Comparison of ENCODE assay signal across 10 mouse cellular contexts in genomic region chr7:80379531-80379930, GRCm38 (mm10). TPM values are rescaled to one million over a fixed set of nuclear protein-coding genes. Genes with fewer than 3 reads are reported as not detected.
DNase-seq lines count a peak whose midpoint lies in the region; ATAC-seq and TF ChIP-seq lines count a peak whose summit lies in the region.
"Had no signal": no experiment of that assay in that cellular context is flagged by ENCODE, and none has a peak within 500 bp of the region (broad histone marks: within the 10 kb centered on the region; RNA-seq: fewer than 3 reads in every experiment).

No protein-coding gene starts in this region.

- H3K4me2 ChIP-seq in liver, embryonic 12.5 days, result no peak overlapping the region
- H3K4me2 ChIP-seq: forebrain, embryonic 15.5 days; lung, embryonic 15.5 days had no signal

- no peak for ATAC-seq in liver, embryonic 12.5 days
- ATAC-seq: forebrain, embryonic 15.5 days had no signal

- H3K27ac ChIP-seq in liver, embryonic 12.5 days, result no peak overlapping the region
- H3K27ac ChIP-seq in thymus, adult 2 months (ENCODE audit: control insufficient read depth, insufficient read depth, low read length), result no peak overlapping the region
- H3K27ac ChIP-seq: forebrain, embryonic 15.5 days; lung, embryonic 15.5 days had no signal

- peak; percentile 57 for DNase-seq in adrenal gland, postnatal 10 days
- DNase-seq in adrenal gland, adult 2 months, result no peak
- peak; percentile 46 for DNase-seq in liver
- peak; percentile 57 for DNase-seq in kidney, postnatal 10 days
- peak; percentile 55 for DNase-seq in thymus, adult 2 months
- no peak for DNase-seq in right cerebral cortex, postnatal 10 days (ENCODE audit: low spot score in 2 of 2)
- DNase-seq in right cerebral cortex, adult 2 months (ENCODE audit: low spot score in 2 of 2), result no peak

- no peak overlapping the region for H3K4me3 ChIP-seq in liver, embryonic 12.5 days
- H3K4me3 ChIP-seq in thymus, adult 2 months (ENCODE audit: control insufficient read depth, insufficient read depth, low read length), result no peak overlapping the region
- H3K4me3 ChIP-seq: forebrain, embryonic 15.5 days; lung, embryonic 15.5 days had no signal

- H3K9me3 ChIP-seq in liver, embryonic 12.5 days (replicated peaks), result no peaks in the 10 kb centered on the region
- H3K9me3 ChIP-seq: forebrain, embryonic 15.5 days; lung, embryonic 15.5 days had no signal

- TF ChIP-seq POLR2A in thymus, adult 2 months (IDR thresholded peaks at IDR 0.05; ENCODE audit: control insufficient read depth, extremely low read depth, insufficient read depth, low read length, poor library complexity), result no peak

- TF ChIP-seq CTCF in thymus, adult 2 months (IDR thresholded peaks at IDR 0.05; ENCODE audit: borderline replicate concordance, control insufficient read depth, extremely low read depth, insufficient read depth, low read length, poor library complexity), result peak; percentile 78; the same call in 1 of the 2 replicates

- WGBS in liver, embryonic 12.5 days (ENCODE audit: insufficient replicate concordance), result 57% methylated on average over 13 of the region's 13 CpGs
- WGBS in thymus, adult 2 months, result 79% methylated on average over 13 of the region's 13 CpGs

- H3K27me3 ChIP-seq in liver, embryonic 12.5 days (replicated peaks), result peaks cover 4% of the 10 kb centered on the region
- no peaks in the 10 kb centered on the region for H3K27me3 ChIP-seq in thymus, adult 2 months (ENCODE audit: control insufficient read depth, insufficient read depth, low read length)
- H3K27me3 ChIP-seq: forebrain, embryonic 15.5 days; lung, embryonic 15.5 days had no signal

- no peaks in the 10 kb centered on the region for H3K4me1 ChIP-seq in liver, embryonic 12.5 days
- peaks cover 19% of the 10 kb centered on the region for H3K4me1 ChIP-seq in thymus, adult 2 months (replicated peaks; ENCODE audit: control insufficient read depth, insufficient read depth, low read length)
- H3K4me1 ChIP-seq: forebrain, embryonic 15.5 days; lung, embryonic 15.5 days had no signal

- H3K9ac ChIP-seq in liver, embryonic 12.5 days, result no peak overlapping the region
- H3K9ac ChIP-seq: forebrain, embryonic 15.5 days; lung, embryonic 15.5 days had no signal

- H3K36me3 ChIP-seq in liver, embryonic 12.5 days, result peaks cover 8% of the 10 kb centered on the region; the same call in 1 of the 2 replicates
- no peaks in the 10 kb centered on the region for H3K36me3 ChIP-seq in thymus, adult 2 months (ENCODE audit: control insufficient read depth, insufficient read depth, low read length)
- H3K36me3 ChIP-seq: forebrain, embryonic 15.5 days had no signal

RNA-seq across cellular contexts. Expression of gene Fes, which starts 8.2 kb away (rescaled TPM):
- 10 to 100 TPM; 13.2 to 17.1 TPM for total RNA-seq in adrenal gland, postnatal 10 days (2021)
- 10 to 100 TPM in 1 of 2 experiments, 1 to 10 TPM in 1; 7.9 to 13.0 TPM for total RNA-seq in adrenal gland, adult 2 months (2021)
- 13.1 and 14.8 TPM in 2 replicates for polyA plus RNA-seq in adrenal gland, adult 2 months (2012; rRNA removed)
- polyA plus RNA-seq in liver, embryonic 12.5 days (2016; fragmentation: Nextera tagmentation; extraction: Ambion mirVana), result 10.3 and 11.4 TPM in 2 replicates
- polyA plus RNA-seq in thymus, adult 2 months (2012; rRNA removed), result 21.6 and 27.3 TPM in 2 replicates

RNA-seq across cellular contexts. Expression of gene Man2a2, which starts 8.4 kb away (rescaled TPM):
- total RNA-seq in adrenal gland, postnatal 10 days (2021), result 10 to 100 TPM; 56.2 to 93.5 TPM
- total RNA-seq in adrenal gland, adult 2 months (2021), result 10 to 100 TPM; 77.2 to 99.3 TPM
- 252 and 304 TPM in 2 replicates for polyA plus RNA-seq in adrenal gland, adult 2 months (2012; rRNA removed)
- polyA plus RNA-seq in liver, embryonic 12.5 days (2016; fragmentation: Nextera tagmentation; extraction: Ambion mirVana), result 5.8 and 6.5 TPM in 2 replicates
- polyA plus RNA-seq in thymus, adult 2 months (2012; rRNA removed), result 188 and 213 TPM in 2 replicates

RNA-seq across cellular contexts. Expression of gene Furin, which starts 25.7 kb away (rescaled TPM):
- 100 to 1,000 TPM; 113 to 129 TPM for total RNA-seq in adrenal gland, postnatal 10 days (2021)
- 100 to 1,000 TPM; 158 to 185 TPM for total RNA-seq in adrenal gland, adult 2 months (2021)
- polyA plus RNA-seq in adrenal gland, adult 2 months (2012; rRNA removed), result 225 and 227 TPM in 2 replicates
- polyA plus RNA-seq in liver, embryonic 12.5 days (2016; fragmentation: Nextera tagmentation; extraction: Ambion mirVana), result 5.6 and 5.9 TPM in 2 replicates
- 56.4 and 62.9 TPM in 2 replicates for polyA plus RNA-seq in thymus, adult 2 months (2012; rRNA removed)

RNA-seq across cellular contexts. Expression of gene Hddc3, which starts 36.6 kb away (rescaled TPM):
- total RNA-seq in adrenal gland, postnatal 10 days (2021), result 10 to 100 TPM; 45.3 to 54.8 TPM
- total RNA-seq in adrenal gland, adult 2 months (2021), result 10 to 100 TPM; 45.5 to 50.8 TPM
- polyA plus RNA-seq in adrenal gland, adult 2 months (2012; rRNA removed), result 25.1 and 36.4 TPM in 2 replicates
- polyA plus RNA-seq in liver, embryonic 12.5 days (2016; fragmentation: Nextera tagmentation; extraction: Ambion mirVana), result 5.1 and 6.8 TPM in 2 replicates
- polyA plus RNA-seq in thymus, adult 2 months (2012; rRNA removed), result 22.9 and 24.9 TPM in 2 replicates

RNA-seq across cellular contexts. Expression of gene Unc45a, which starts 38.7 kb away (rescaled TPM):
- total RNA-seq in adrenal gland, postnatal 10 days (2021), result 10 to 100 TPM; 40.8 to 44.6 TPM
- total RNA-seq in adrenal gland, adult 2 months (2021), result 10 to 100 TPM; 66.5 to 73.0 TPM
- 69.1 and 76.9 TPM in 2 replicates for polyA plus RNA-seq in adrenal gland, adult 2 months (2012; rRNA removed)
- 17.1 and 17.3 TPM in 2 replicates for polyA plus RNA-seq in liver, embryonic 12.5 days (2016; fragmentation: Nextera tagmentation; extraction: Ambion mirVana)
- 97.7 and 105 TPM in 2 replicates for polyA plus RNA-seq in thymus, adult 2 months (2012; rRNA removed)

Comparison
In these comparisons a context has a peak if more than half of its experiments do, and no peak if none do; other contexts are left out.
1. DNase-seq: peak in adrenal gland, postnatal 10 days (single experiment), liver (single experiment), kidney, postnatal 10 days (single experiment) and thymus, adult 2 months (single experiment); none in adrenal gland, adult 2 months (single experiment), right cerebral cortex, postnatal 10 days (0 of 2) and right cerebral cortex, adult 2 months (0 of 2).
2. RNA of gene Man2a2, which starts 8.4 kb away (polyA plus RNA-seq): 252 to 304 TPM in adrenal gland, adult 2 months and 188 to 213 TPM in thymus, adult 2 months; 5.8 to 6.5 TPM in liver, embryonic 12.5 days; every median in the first group is over 10 times any median in the second.